Mouse (Mus musculus) megakaryocyte, embryonic 14.5 days (primary cell): Measurements from ENCODE around the gene Copz1.

Experiments used
- FLI1 ChIP-seq: IDR thresholded peaks from 2 replicates; pipeline ENCODE4 v1.6.1; 2012; ENCODE audit warnings: low read length, inconsistent platforms, mixed read lengths
- GATA1 ChIP-seq: IDR thresholded peaks from 3 replicates; pipeline ENCODE4 v1.6.1; 2012; ENCODE audit warnings: mixed read lengths, low read length, inconsistent platforms, borderline replicate concordance

DNA sequence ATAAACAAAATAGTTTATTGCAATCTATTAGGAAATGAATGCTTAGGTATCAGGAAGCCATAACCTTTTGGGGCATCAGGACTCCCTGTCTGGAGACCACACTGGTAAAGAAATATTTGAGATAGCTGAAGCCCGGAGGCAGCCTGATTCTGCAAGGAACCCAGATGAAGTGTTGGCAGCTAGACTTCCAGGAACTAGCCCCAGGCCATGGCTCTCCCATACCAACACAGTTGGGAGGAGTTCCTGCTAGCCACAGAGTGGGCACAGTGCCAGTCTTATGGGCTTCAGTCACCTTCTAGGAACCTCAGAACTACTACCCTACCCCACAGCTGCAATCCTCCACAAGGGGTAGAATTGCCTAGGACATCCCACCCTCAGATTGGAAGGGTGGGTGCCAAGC, 12.5 kb upstream of the Copz1 start:
- TF ChIP-seq GATA1 (no peak), FLI1 (no peak)
